Comparison of ENCODE assay signal across 8 mouse cellular contexts in the genomic region with DNA sequence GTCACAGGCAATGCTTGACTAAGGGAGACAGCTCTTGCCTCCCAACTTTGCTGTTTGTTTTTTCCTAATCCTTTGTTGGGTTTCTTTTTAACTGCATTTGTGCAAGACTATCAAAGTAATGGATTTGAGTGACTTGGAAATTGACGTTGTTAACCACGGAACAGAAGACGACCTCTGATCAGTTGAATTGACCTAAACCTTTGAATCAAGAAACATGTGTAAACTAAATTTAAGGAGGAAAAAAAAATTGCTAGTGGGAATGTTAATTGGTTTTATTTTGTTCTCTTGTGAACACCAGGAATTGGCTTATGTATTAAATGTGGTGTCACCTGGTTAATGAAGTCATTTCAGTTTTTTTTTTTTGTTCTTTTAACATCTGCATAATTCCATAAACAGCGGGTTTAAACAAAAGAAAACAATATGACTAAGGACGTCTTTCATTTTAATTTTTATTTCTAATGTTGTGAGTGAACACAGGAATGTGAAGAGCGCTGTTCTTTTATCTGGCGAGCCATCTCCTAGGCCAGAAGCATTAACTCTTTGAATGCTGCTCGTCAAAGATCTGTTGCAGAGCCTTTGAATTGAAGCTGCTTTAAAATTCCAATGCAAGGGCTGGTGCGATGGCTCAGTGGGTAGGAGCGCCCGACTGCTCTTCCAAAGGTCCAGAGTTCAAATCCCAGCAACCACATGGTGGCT. TPM values are rescaled to one million over a fixed set of nuclear protein-coding genes. Genes with fewer than 3 reads are reported as not detected.
DNase-seq lines count a peak whose midpoint lies in the region; ATAC-seq and TF ChIP-seq lines count a peak whose summit lies in the region.

No protein-coding gene starts in this region.

- 16% methylated on average over 11 of the region's 11 CpGs for WGBS in kidney, adult 2 months
- 10% methylated on average over 11 of the region's 11 CpGs for WGBS in hindbrain, embryonic 11.5 days
- WGBS in midbrain, embryonic 15.5 days, result 7% methylated on average over 11 of the region's 11 CpGs

- TF ChIP-seq CTCF in kidney, adult 2 months (conservative IDR thresholded peaks at IDR 0.05; ENCODE audit: insufficient read depth, insufficient read length, low read depth, low read length), result no peak

- ATAC-seq in hindbrain, embryonic 11.5 days (ENCODE audit: low FRiP score), result no peak
- ATAC-seq in midbrain, embryonic 15.5 days (replicated peaks), result no peak

- H3K27me3 ChIP-seq in kidney, adult 2 months (replicated peaks; ENCODE audit: control insufficient read depth, insufficient read depth, low read length), result no peaks in the 10 kb centered on the region
- H3K27me3 ChIP-seq in hindbrain, embryonic 11.5 days (ENCODE audit: control insufficient read depth, insufficient read depth, low read length), result no peaks in the 10 kb centered on the region
- H3K27me3 ChIP-seq in midbrain, embryonic 15.5 days (replicated peaks), result no peaks in the 10 kb centered on the region

- no peaks in the 10 kb centered on the region for H3K36me3 ChIP-seq in kidney, adult 2 months (ENCODE audit: control insufficient read depth, insufficient read depth, low read length)
- no peaks in the 10 kb centered on the region for H3K36me3 ChIP-seq in hindbrain, embryonic 11.5 days (ENCODE audit: control insufficient read depth, insufficient read depth, low read length)
- H3K36me3 ChIP-seq in midbrain, embryonic 15.5 days (replicated peaks), result no peaks in the 10 kb centered on the region

- no peak for DNase-seq in kidney, adult 2 months
- DNase-seq in kidney, postnatal 36 days, result no peak
- DNase-seq in MN1 (ENCODE audit: low spot score), result peak; percentile 32
- peak; percentile 53 for DNase-seq in hindbrain, embryonic 11.5 days (ENCODE audit: low spot score)
- no peak for DNase-seq in right cerebral cortex, postnatal 14 days
- no peak for DNase-seq in left cerebral cortex, adult 9 months (ENCODE audit: low spot score in 2 of 2)
- DNase-seq in layer of hippocampus, adult 9-11 months, result no peak

- H3K9me3 ChIP-seq in hindbrain, embryonic 11.5 days (ENCODE audit: control insufficient read depth, low read length), result no peaks in the 10 kb centered on the region
- no peaks in the 10 kb centered on the region for H3K9me3 ChIP-seq in midbrain, embryonic 15.5 days

- H3K4me2 ChIP-seq in hindbrain, embryonic 11.5 days (replicated peaks; ENCODE audit: low read depth, low read length), result peak overlapping the region; percentile 61
- H3K4me2 ChIP-seq in midbrain, embryonic 15.5 days, result peak overlapping the region; percentile 52

- H3K4me3 ChIP-seq in kidney, adult 2 months (ENCODE audit: insufficient read depth, low read depth, low read length), result peak overlapping the region; percentile 78
- H3K4me3 ChIP-seq in hindbrain, embryonic 11.5 days (ENCODE audit: low read depth, low read length), result peak overlapping the region; percentile 97
- H3K4me3 ChIP-seq in midbrain, embryonic 15.5 days, result peak overlapping the region; percentile 89

- H3K27ac ChIP-seq in kidney, adult 2 months (ENCODE audit: insufficient read depth, low read depth, low read length), result peak overlapping the region; percentile 98
- peak overlapping the region; percentile 99 for H3K27ac ChIP-seq in hindbrain, embryonic 11.5 days (ENCODE audit: low read depth, low read length)
- peak overlapping the region; percentile 99 for H3K27ac ChIP-seq in midbrain, embryonic 15.5 days

- peak overlapping the region; percentile 98 for H3K9ac ChIP-seq in hindbrain, embryonic 11.5 days (ENCODE audit: low read depth, low read length)
- peak overlapping the region; percentile 98 for H3K9ac ChIP-seq in midbrain, embryonic 15.5 days

- no peak for TF ChIP-seq POLR2A in kidney, adult 2 months (IDR thresholded peaks at IDR 0.05; ENCODE audit: low read depth, low read length)

- H3K4me1 ChIP-seq in kidney, adult 2 months (ENCODE audit: control insufficient read depth, insufficient read depth, low read length), result peaks cover 21% of the 10 kb centered on the region
- peaks cover 12% of the 10 kb centered on the region; the same call in 1 of the 2 replicates for H3K4me1 ChIP-seq in hindbrain, embryonic 11.5 days (replicated peaks; ENCODE audit: control insufficient read depth, insufficient read depth, low read length)
- peaks cover 39% of the 10 kb centered on the region for H3K4me1 ChIP-seq in midbrain, embryonic 15.5 days

RNA-seq across cellular contexts. Expression of gene Cdk17, which starts 1.7 kb away (rescaled TPM):
- 8.7 and 9.5 TPM in 2 replicates for polyA plus RNA-seq in kidney, adult 2 months (2012; rRNA removed)
- 37.3 and 44.5 TPM in 2 replicates for polyA plus RNA-seq in hindbrain, embryonic 11.5 days (2014; fragmentation: Nextera tagmentation; extraction: Ambion mirVana)
- 42.2 and 45.7 TPM in 2 replicates for polyA plus RNA-seq in midbrain, embryonic 15.5 days (2015; fragmentation: Nextera tagmentation; extraction: Ambion mirVana)

Comparison
In these comparisons a context has a peak if more than half of its experiments do, and no peak if none do; other contexts are left out.
1. DNase-seq: peak in MN1 (single experiment) and hindbrain, embryonic 11.5 days (single experiment); none in kidney, adult 2 months (single experiment), kidney, postnatal 36 days (0 of 2), right cerebral cortex, postnatal 14 days (single experiment), left cerebral cortex, adult 9 months (0 of 2) and layer of hippocampus, adult 9-11 months (single experiment).
2. Peak in every context shown above with its lines, with median percentiles within 50 percentile points of each other: H3K27ac ChIP-seq and H3K4me3 ChIP-seq.